Mouse (Mus musculus) intestine, embryonic 15.5 days (tissue): ENCODE measurements around the gene Hist1h2ag. TPM values are rescaled to one million over a fixed set of nuclear protein-coding genes. Genes with fewer than 3 reads are reported as not detected.

Experiments used
- ATAC-seq: fragments of 200-750 bp; cut with Nextera tagmentation; 2 replicates; pipeline ENCODE4 v1.8.0; 2017; ENCODE audit warnings: moderate TSS enrichment, moderate library complexity
- H3K27ac ChIP-seq: fragments of 300-500 bp; sonication (generic); 2 replicates; pipeline ENCODE4 v1.5.1; 2015; ENCODE audit warnings: mild to moderate bottlenecking, inconsistent platforms
- H3K27me3 ChIP-seq: fragments of 300-500 bp; sonication (generic); replicated peaks from 2 replicates; pipeline ENCODE4 v1.6.1; 2015; ENCODE audit warnings: inconsistent platforms
- H3K36me3 ChIP-seq: fragments of 300-500 bp; sonication (generic); 2 replicates; pipeline ENCODE4 v1.6.1; 2015; ENCODE audit warnings: inconsistent platforms
- H3K4me1 ChIP-seq: fragments of 300-500 bp; sonication (generic); replicated peaks from 2 replicates; pipeline ENCODE4 v1.6.1; 2015; ENCODE audit warnings: inconsistent platforms
- H3K4me2 ChIP-seq: fragments of 300-500 bp; sonication (generic); replicated peaks from 2 replicates; pipeline ENCODE4 v1.6.1; 2015; ENCODE audit warnings: mild to moderate bottlenecking, inconsistent platforms
- H3K4me3 ChIP-seq: fragments of 300-500 bp; sonication (generic); replicated peaks from 2 replicates; pipeline ENCODE4 v1.5.1; 2015; ENCODE audit warnings: inconsistent platforms
- H3K9ac ChIP-seq: fragments of 300-500 bp; sonication (generic); 2 replicates; pipeline ENCODE4 v1.6.1; 2015; ENCODE audit warnings: inconsistent platforms
- H3K9me3 ChIP-seq: fragments of 300-500 bp; sonication (generic); 2 replicates; pipeline ENCODE4 v1.6.1; 2016; ENCODE audit warnings: inconsistent platforms
- WGBS: fragments of 180-500 bp; shearing (Covaris S2); methylation state at CpG from one replicate; pipeline ENCODE4 v1.1.7; 2015; 5-methylcytosine and 5-hydroxymethylcytosine counted together
- polyA plus RNA-seq: library from polyadenylated mRNA; unstranded; fragments of >200 nt; fragmentation: Nextera tagmentation; extraction: Ambion mirVana; gene quantifications from 2 replicates; pipeline ENCODE4 v1.2.1, GENCODE M21; 2015

Hist1h2ag gene
- polyA plus RNA-seq, 1 experiment from 2014 or later: 40.6 TPM

DNA sequence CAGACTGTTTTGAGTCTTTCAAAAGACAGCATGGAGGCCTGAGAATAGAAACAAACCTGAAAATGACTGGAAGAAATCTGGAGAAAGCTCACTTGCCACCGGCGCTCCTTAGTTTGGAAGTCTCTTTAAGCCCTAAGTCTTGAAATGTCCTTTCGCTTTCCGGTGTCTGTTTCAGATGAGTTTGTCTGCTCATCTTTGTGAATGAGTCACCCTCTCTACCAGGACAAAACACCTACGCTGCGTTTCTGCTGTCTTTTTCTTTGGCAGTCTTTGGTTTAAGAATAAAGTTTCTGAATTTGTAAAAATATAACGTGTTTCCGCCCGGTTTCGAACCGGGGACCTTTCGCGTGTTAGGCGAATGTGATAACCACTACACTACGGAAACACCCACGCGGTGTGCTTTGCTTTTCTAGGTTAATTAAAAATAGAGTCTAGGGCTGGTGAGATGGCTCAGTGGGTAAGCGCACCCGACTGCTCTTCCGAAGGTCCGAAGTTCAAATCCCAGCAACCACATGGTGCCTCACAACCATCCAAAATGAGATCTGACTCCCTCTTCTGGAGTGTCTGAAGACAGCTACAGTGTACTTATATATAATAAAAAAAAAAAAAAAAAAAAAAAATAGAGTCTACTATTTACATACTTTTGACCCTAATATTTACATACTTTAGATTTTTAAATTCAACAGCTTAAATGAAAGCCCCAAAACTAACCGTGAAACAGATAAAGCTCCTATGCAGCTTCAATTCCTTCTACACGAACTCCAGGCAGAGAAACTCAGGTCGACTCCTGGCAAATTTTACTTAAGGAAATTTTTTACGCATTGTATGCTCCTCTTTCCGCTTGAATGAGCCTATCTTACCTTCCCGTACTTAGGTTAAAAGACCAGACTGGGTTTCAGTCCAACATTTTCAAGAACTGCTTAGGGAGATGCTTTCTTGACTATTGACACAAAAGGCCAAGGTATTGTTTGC lies 27.0 kb downstream of the Hist1h2ag start:
- WGBS: 14% methylated on average over 27 of the region's 27 CpGs
- peaks cover 26% of the 10 kb centered on the region for H3K27me3 ChIP-seq
- no peak overlapping the region for H3K27ac ChIP-seq
- H3K4me3 ChIP-seq: no peak overlapping the region
- peak; percentile 85 for ATAC-seq
- H3K4me1 ChIP-seq: peaks cover 4% of the 10 kb centered on the region; the same call in 1 of the 2 replicates
- no peaks in the 10 kb centered on the region for H3K36me3 ChIP-seq
- no peak overlapping the region for H3K9ac ChIP-seq
- H3K9me3 ChIP-seq: no peaks in the 10 kb centered on the region
- H3K4me2 ChIP-seq: peak overlapping the region; percentile 22

DNA sequence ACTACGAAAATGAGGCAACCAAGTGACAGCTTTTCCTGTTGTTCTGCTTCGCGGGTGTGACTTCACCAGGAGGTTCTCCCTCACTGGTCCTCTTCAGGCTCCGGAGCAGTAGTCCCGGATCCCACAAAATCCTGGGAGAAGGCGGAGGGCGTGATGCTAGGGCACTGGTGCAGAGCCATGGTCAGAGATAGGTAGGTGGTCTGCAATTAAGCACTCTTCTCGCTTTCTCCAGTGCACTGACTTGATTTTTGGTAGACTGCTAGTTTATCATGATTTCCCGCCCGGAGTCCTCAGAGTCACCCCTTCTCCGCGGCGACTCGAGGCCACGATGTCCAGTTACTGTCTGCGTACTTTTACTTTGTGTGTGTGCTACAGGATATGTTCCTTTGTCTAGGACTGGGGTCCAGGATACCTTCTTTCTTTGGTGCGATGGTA lies 28.3 kb downstream of the Hist1h2ag start:
- WGBS: 9% methylated on average over 17 of the region's 17 CpGs
- no peak overlapping the region for H3K9ac ChIP-seq
- peaks cover 4% of the 10 kb centered on the region; the same call in 1 of the 2 replicates for H3K4me1 ChIP-seq
- H3K36me3 ChIP-seq: no peaks in the 10 kb centered on the region
- H3K9me3 ChIP-seq: no peaks in the 10 kb centered on the region
- H3K4me2 ChIP-seq: peak overlapping the region; percentile 38
- peak overlapping the region; percentile 15; the same call in 1 of the 2 replicates for H3K4me3 ChIP-seq
- no peak overlapping the region for H3K27ac ChIP-seq
- no peak for ATAC-seq
- H3K27me3 ChIP-seq: peaks cover 34% of the 10 kb centered on the region

DNA sequence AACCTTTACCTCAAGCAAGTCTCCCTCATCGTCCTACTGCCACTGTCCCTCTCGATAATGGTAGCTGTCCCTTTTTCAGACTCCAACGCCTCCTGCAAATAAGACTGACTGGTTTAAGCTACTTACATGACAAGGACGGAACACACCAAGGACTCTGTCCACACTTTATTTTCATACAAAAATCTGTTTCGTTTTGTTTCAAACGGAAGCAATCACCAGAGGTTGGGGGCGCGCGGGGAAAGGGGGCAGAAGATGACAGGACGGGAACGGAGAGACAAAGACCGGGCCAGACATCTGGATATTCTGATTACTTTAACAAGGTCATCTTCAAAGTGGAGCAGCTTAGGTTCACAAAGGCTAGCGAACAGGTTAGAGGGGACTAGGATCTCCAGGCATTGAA lies 29.0 kb downstream of the Hist1h2ag start:
- no peak overlapping the region for H3K27ac ChIP-seq
- H3K9me3 ChIP-seq: no peaks in the 10 kb centered on the region
- H3K4me3 ChIP-seq: no peak overlapping the region
- peaks cover 4% of the 10 kb centered on the region; the same call in 1 of the 2 replicates for H3K4me1 ChIP-seq
- no peak overlapping the region for H3K9ac ChIP-seq
- H3K4me2 ChIP-seq: peak overlapping the region; percentile 38; the same call in 1 of the 2 replicates
- ATAC-seq: no peak
- WGBS: 25% methylated on average over 13 of the region's 13 CpGs
- H3K36me3 ChIP-seq: no peaks in the 10 kb centered on the region
- peaks cover 41% of the 10 kb centered on the region for H3K27me3 ChIP-seq

- Histone ChIP-seq H3K4me3 (no peak within 1 kb of the TSS), H3K27me3 (peaks cover 70% of the 10 kb centered on the region), H3K36me3 (no peaks in the 10 kb centered on the region), H3K4me2 (no peak within 1 kb of the TSS), H3K9ac (no peak within 1 kb of the TSS), H3K27ac (no peak within 1 kb of the TSS), H3K4me1 (peaks cover 14% of the 10 kb centered on the region; the same call in 1 of the 2 replicates), H3K9me3 (no peaks in the 10 kb centered on the region)
- WGBS: 28% methylated on average over 6 of the region's 7 CpGs
- no peak for ATAC-seq
Measured at GRCm38 (mm10) chr13:22009642-22010041, 33.1 kb downstream of the Hist1h2ag start, which contains the start of gene Prss16. TSS of gene Prss16 (minus strand) at chr13:22009742.

- no peak for ATAC-seq
- Histone ChIP-seq H3K9me3 (no peaks in the 10 kb centered on the region), H3K27me3 (peaks cover 73% of the 10 kb centered on the region), H3K27ac (no peak overlapping the region), H3K9ac (no peak overlapping the region), H3K4me3 (no peak overlapping the region), H3K36me3 (no peaks in the 10 kb centered on the region), H3K4me2 (no peak overlapping the region), H3K4me1 (peaks cover 10% of the 10 kb centered on the region; the same call in 1 of the 2 replicates)
- 76% methylated on average over 3 of the region's 3 CpGs for WGBS
Measured at GRCm38 (mm10) chr13:22008707-22009106, 34.0 kb downstream of the Hist1h2ag start.

DNA sequence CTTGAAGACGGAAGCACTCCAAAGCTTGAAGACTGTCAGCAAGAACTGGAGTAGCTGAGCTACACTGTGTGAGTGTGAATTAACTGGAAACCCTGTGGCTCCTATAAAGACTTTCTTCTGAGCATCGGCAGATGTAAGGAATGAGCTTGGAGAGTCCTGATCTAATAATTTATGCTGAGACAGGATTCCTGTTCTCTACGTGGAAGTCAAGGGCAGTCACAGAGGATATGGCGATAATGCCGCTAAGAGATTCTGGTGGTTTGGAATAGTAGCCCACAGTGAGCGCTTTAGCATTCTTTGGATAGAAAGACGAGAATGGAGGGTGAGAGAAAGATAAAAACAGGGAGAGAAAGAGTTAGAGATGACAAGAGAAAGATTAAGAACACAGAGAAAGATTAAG lies 34.9 kb downstream of the Hist1h2ag start:
- H3K4me2 ChIP-seq: no peak overlapping the region
- H3K27ac ChIP-seq: no peak overlapping the region
- WGBS: 55% methylated on average over 7 of the region's 7 CpGs
- peaks cover 10% of the 10 kb centered on the region; the same call in 1 of the 2 replicates for H3K4me1 ChIP-seq
- no peak for ATAC-seq
- H3K36me3 ChIP-seq: no peaks in the 10 kb centered on the region
- H3K27me3 ChIP-seq: peaks cover 79% of the 10 kb centered on the region
- H3K4me3 ChIP-seq: no peak overlapping the region
- no peaks in the 10 kb centered on the region for H3K9me3 ChIP-seq
- no peak overlapping the region for H3K9ac ChIP-seq

- H3K27ac ChIP-seq: no peak overlapping the region
- no peak overlapping the region for H3K9ac ChIP-seq
- H3K4me2 ChIP-seq: peak overlapping the region; percentile 97
- ATAC-seq: 0 out of 2 replicates have a peak, but pooled peaks have one; percentile 2
- peaks cover 10% of the 10 kb centered on the region; the same call in 1 of the 2 replicates for H3K4me1 ChIP-seq
- WGBS: 6% methylated on average over 18 of the region's 18 CpGs
- no peaks in the 10 kb centered on the region for H3K36me3 ChIP-seq
- H3K9me3 ChIP-seq: no peaks in the 10 kb centered on the region
- peak overlapping the region; percentile 57 for H3K4me3 ChIP-seq
- H3K27me3 ChIP-seq: peaks cover 80% of the 10 kb centered on the region
Measured at GRCm38 (mm10) chr13:22007121-22007510, 35.6 kb downstream of the Hist1h2ag start.

- peak overlapping the region; percentile 97 for H3K4me2 ChIP-seq
- H3K4me3 ChIP-seq: peak overlapping the region; percentile 57
- H3K27ac ChIP-seq: no peak overlapping the region
- no peaks in the 10 kb centered on the region for H3K9me3 ChIP-seq
- H3K36me3 ChIP-seq: no peaks in the 10 kb centered on the region
- peaks cover 10% of the 10 kb centered on the region; the same call in 1 of the 2 replicates for H3K4me1 ChIP-seq
- H3K27me3 ChIP-seq: peaks cover 83% of the 10 kb centered on the region
- ATAC-seq: peak; percentile 97
- peak overlapping the region; percentile 51 for H3K9ac ChIP-seq
- under 1% methylated on average over 38 of the region's 38 CpGs for WGBS
Measured at GRCm38 (mm10) chr13:22006334-22007120, 36.2 kb downstream of the Hist1h2ag start.

- Histone ChIP-seq H3K36me3 (no peaks in the 10 kb centered on the region), H3K4me3 (peak overlapping the region; percentile 57), H3K4me1 (peaks cover 10% of the 10 kb centered on the region; the same call in 1 of the 2 replicates), H3K27me3 (peaks cover 86% of the 10 kb centered on the region), H3K27ac (no peak overlapping the region), H3K9me3 (no peaks in the 10 kb centered on the region), H3K4me2 (peak overlapping the region; percentile 97), H3K9ac (peak overlapping the region; percentile 51)
- ATAC-seq: peak; percentile 94
- under 1% methylated on average over 45 of the region's 45 CpGs for WGBS
Measured at GRCm38 (mm10) chr13:22005605-22006333, 37.0 kb downstream of the Hist1h2ag start.

- Histone ChIP-seq H3K36me3 (no peaks in the 10 kb centered on the region), H3K4me1 (peaks cover 13% of the 10 kb centered on the region; the same call in 1 of the 2 replicates), H3K9ac (no peak overlapping the region), H3K4me3 (no peak overlapping the region), H3K4me2 (no peak overlapping the region), H3K27me3 (peaks cover 87% of the 10 kb centered on the region), H3K9me3 (no peaks in the 10 kb centered on the region), H3K27ac (no peak overlapping the region)
- WGBS: 25% methylated on average over 5 of the region's 5 CpGs
- no peak for ATAC-seq
Measured at GRCm38 (mm10) chr13:22001823-22002222, 40.9 kb downstream of the Hist1h2ag start.

GRCm38 (mm10) chr13:22001346-22001745 lies 41.4 kb downstream of the Hist1h2ag start:
- WGBS: 76% methylated on average over 2 of the region's 2 CpGs
- peaks cover 87% of the 10 kb centered on the region for H3K27me3 ChIP-seq
- no peak for ATAC-seq

More at GRCm38 (mm10) chr13:22001346-22001745, 41.4 kb downstream of the Hist1h2ag start:
- no peaks in the 10 kb centered on the region for H3K36me3 ChIP-seq
- peaks cover 10% of the 10 kb centered on the region; the same call in 1 of the 2 replicates for H3K4me1 ChIP-seq
- H3K9ac ChIP-seq: no peak overlapping the region
- H3K4me3 ChIP-seq: no peak overlapping the region
- no peaks in the 10 kb centered on the region for H3K9me3 ChIP-seq
- no peak overlapping the region for H3K4me2 ChIP-seq
- no peak overlapping the region for H3K27ac ChIP-seq
